Mouse (Mus musculus) ES-Bruce4 (cell line): ENCODE data around the gene 1700014D04Rik.

ENCODE experiments used
- CTCF ChIP-seq: IDR thresholded peaks from one replicate; pipeline ENCODE4 v1.8.1; 2011; ENCODE audit warnings: low read depth, low read length
- EP300 ChIP-seq: IDR thresholded peaks from 2 replicates; pipeline ENCODE4 v1.6.1; 2011; ENCODE audit warnings: low read depth, low read length; ENCODE audit not compliant: insufficient read depth
- POLR2A ChIP-seq: IDR thresholded peaks from one replicate; pipeline ENCODE4 v1.8.1; 2011; ENCODE audit warnings: low read length; ENCODE audit not compliant: insufficient read depth

- TF ChIP-seq POLR2A (no peak), CTCF (no peak), EP300 (no peak)
These were observed 8.1 kb downstream of the 1700014D04Rik start for GRCm38 (mm10) chr13:59738455-59738854.
